Mouse (Mus musculus): ENCODE data around the gene Dse.

DNA sequence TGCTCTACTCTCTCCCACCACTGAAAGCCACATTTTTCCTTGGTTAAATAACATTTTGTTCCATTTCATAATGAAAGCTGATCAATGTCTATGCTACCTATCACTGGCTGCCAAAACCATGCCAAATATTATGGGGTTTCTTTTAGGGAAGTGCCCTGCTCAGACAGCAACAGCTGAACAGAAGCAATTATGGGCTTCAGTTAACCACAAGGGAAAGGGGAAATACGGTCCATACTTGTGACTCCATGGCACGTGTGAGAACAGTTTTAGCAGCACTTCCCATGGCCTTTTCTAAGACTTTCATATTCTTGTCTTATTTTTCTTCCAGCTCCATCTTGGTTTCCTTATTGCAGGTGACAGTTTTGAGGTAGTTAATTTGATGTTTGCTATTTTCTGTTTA is 76.2 kb downstream of the Dse start:
- TF ChIP-seq GATA1 (IDR thresholded peaks at IDR 0.05; ENCODE audit: low read length) (no peak), TAL1 (IDR thresholded peaks at IDR 0.05; ENCODE audit: low read length) (no peak)
